Mouse (Mus musculus): ENCODE data around the gene Gys1.
"Not testable (repeated sequence)": the region's sequence is repeated elsewhere in the genome, so short reads cannot be mapped to it uniquely, and the experiment has no call there.

The Gys1 gene

GRCm38 (mm10) chr7:45476453-45476852 is 41.8 kb downstream of the Gys1 start:
- in situ Hi-C loops (cut with MboI; ENCODE audit: low sequenced_read_pairs): no loop called here

GRCm38 (mm10) chr7:45477003-45477402 is 42.4 kb downstream of the Gys1 start:
- in situ Hi-C loops (cut with MboI; ENCODE audit: low sequenced_read_pairs): no loop called here

- in situ Hi-C loops (cut with MboI; ENCODE audit: low sequenced_read_pairs): no loop called here
Measured at GRCm38 (mm10) chr7:45478774-45479173, 44.1 kb downstream of the Gys1 start.

DNA sequence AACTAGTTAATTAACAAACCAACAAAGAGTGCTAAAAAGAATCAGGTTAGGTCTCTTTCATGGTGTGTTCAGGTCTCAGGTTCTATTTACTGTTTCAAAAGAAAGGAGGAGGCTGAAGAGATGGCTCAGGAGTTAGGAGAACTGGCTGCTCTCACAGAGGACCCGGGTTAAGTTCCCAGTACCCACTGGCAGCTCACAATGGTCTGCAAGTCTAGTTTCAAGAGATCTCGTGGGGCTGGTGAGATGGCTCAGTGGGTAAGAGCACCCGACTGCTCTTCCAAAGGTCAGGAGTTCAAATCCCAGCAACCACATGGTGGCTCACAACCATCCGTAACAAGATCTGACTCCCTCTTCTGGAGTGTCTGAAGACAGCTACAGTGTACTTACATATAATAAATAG is 45.7 kb downstream of the Gys1 start:
- in situ Hi-C loops (cut with MboI; ENCODE audit: low sequenced_read_pairs): not testable (repeated sequence)

DNA sequence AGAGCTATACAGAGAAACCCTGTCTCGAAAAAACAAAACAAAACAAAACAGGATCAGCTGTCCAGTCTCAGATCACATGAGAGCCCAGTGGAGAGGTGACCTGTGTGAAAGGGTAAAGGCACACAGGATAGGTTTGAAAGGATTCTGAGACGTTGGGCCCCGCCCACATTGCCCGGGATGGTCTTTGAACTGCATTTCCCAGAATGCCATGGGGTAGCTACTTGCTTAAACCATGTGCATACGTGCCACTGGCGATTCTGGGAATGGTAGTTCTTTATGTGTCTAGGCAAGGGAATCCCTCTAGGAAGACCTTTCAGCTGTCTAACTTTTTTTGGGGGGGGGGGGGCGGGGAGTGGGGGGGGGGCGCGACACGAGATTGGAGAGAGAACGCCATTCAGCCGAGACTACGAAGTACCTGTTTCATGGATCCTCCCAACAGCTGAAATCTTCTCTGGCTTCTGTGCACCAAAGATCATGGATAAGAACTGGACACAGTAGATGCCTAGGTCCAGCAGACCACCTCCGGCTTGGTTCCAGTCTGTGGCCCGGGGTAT is 46.8 kb downstream of the Gys1 start, which contains the start of gene Tulp2:
Gene Tulp2 (plus strand): TSS at position 504 of the 554 bp plus-strand sequence.
- in situ Hi-C loops (cut with MboI; ENCODE audit: low sequenced_read_pairs): no loop called here

- in situ Hi-C loops (cut with MboI; ENCODE audit: low sequenced_read_pairs): no loop called here
Measured at GRCm38 (mm10) chr7:45482166-45482565, 47.5 kb downstream of the Gys1 start.

DNA sequence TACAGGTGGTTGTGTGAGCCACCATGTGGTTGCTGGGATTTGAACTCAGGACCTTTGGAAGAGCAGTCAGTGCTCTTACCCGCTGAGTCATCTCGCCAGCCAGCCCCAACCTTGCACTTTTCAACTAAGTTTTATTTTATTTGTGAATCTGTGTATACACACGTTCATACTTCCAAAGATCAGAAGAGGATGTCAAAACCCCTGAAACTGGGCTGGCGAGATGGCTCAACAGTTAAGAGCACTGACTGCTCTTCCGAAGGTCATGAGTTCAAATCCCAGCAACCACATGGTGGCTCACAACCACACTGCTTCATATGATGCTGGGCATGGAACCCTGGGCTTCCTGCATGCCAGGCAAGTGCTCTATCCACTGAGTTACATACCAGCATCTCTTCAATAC is 50.3 kb downstream of the Gys1 start:
- in situ Hi-C loops (cut with MboI; ENCODE audit: low sequenced_read_pairs): not testable (repeated sequence)

GRCm38 (mm10) chr7:45486158-45486557 is 51.5 kb downstream of the Gys1 start:
- in situ Hi-C loops (cut with MboI; ENCODE audit: low sequenced_read_pairs): no loop called here

DNA sequence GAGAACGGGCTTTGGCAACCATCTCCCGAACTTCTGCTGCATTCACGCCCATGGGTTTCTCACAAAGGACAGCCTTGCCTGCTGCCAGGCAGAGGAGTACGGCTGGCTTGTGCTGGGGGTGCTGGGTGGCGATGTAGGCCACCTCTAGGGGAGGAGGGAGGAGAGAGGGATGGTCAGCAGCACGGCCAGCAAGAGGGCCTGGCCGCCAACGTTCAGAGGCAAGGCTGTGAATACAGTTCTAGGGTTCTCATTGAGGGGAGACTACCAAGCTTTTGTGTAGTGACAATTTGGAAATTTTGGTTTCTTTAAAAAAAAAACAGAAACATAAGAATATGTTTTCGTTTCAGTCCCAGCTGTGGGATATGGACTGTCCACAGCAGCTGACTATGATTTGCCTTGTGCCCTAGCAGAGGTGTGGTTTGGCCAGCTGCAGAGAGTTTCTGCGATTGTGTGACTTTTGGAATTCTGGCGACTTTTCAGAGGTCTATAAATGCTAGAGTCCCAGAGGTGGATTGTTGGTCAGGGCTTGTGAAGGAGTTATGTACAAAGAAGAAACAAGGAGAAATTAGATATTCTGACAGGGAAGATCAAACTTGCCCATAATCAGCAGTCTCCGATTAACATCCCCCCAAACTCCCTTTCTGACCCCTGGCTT is 52.2 kb downstream of the Gys1 start, which contains the start of gene Gm45808:
Gene Gm45808 (minus strand): TSS at position 51 of the 655 bp plus-strand sequence.
- in situ Hi-C loops (cut with MboI; ENCODE audit: low sequenced_read_pairs): no loop called here

- in situ Hi-C loops (cut with MboI; ENCODE audit: low sequenced_read_pairs): no loop called here
Measured at GRCm38 (mm10) chr7:45487861-45488292, 53.2 kb downstream of the Gys1 start.

DNA sequence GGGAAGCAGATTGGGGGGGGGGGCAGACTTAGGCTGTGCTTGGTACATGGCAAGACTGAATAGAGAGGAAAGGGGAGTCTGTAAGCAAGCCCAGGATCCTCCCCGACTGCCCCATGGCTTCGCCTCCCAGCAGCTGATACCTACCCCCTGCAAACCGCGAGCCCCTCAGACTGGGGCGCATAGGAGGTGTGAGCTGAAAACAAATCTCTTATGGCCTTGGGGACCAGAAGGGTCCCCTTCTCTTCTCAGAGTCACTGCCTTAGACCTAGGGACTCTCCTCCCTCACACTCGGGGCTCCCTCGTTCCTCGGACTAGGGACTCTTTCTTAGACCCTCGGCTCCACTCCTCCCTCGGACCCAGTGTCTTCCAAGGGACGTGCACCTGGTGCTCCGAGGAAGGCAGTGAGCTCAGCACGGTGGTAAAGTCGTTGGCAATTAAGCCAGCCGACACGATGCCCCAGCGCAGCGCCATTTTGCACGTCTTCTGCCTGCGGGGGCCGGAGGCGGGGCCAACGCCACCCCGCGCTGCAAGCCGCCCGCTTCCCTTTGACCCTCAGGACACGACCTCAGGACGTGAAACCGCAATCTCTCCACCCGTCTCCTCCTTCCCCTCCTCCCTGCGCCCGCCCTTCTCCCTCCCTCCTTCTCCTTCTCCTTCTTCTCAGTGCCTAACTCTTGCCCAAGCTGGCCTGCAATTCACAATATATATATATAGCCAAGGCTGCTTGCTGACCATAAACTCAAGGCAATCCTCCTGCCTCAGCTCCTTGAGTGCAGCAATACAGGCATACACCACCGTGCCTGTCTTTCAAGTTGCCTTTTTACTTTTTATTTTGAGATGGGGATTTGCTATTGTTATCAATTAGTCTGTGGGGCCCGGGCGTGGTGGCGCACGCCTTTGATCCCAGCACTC is 53.9 kb downstream of the Gys1 start, which contains the start of gene Dhdh:
Gene Dhdh (minus strand): TSS at position 513 of the 912 bp plus-strand sequence.
- in situ Hi-C loops (cut with MboI; ENCODE audit: low sequenced_read_pairs): no loop called here

DNA sequence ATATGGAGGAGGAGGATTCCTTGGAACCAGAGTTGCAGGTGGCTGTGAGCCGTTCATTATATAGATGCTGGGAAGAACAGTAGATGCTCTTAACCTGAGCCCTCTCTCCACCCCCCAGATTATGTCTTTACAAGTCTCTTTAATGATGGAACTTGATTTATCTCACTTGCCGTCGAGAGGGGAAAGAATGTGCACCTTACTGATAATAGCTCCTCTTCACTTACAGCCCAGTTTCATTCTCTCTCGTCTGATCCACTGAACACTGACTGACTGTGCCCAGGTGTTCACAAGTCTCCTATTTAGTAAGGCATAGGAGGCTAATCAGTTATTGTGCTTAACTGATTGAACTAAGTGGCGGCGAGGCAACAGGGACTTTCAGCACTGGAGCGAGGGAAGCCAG is 54.9 kb downstream of the Gys1 start:
- in situ Hi-C loops (cut with MboI; ENCODE audit: low sequenced_read_pairs): no loop called here

DNA sequence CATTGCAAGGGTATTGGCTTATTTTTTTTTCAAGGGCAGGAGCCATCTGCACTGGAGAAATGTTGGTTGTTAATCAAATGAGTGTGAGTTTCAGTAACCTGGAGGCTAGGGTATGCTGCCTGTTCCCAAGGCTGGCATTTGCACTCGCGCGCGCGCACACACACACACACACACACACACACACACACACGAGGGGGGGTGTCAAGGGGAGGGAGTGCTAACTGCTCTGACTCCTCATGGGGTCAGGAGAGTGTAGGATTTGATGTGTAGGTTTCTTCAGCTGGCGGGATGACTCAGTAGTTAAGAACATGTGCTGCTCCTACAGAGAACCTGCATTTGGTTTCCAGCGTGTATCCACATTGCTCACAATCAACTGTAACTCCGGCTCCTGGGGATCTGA is 56.2 kb downstream of the Gys1 start:
- in situ Hi-C loops (cut with MboI; ENCODE audit: low sequenced_read_pairs): no loop called here

DNA sequence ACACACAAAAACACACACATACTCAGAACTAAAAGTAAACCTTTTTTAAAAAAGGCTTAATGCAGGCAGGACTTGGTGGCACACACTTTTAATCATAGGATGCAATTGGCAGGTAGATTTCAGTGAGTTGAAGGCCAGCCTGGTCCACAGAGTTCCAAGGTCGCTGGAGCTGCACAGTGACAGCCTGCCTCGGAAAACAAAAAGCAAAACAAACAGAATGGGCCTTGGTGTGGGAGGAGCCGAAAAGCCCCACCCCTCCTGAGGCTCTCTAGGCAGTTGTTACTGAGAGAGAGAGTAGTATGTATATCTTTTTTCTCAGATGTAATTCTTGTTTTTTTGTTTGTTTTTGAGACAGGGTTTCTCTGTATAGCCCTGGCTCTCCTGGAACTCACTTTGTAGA is 56.6 kb downstream of the Gys1 start:
- in situ Hi-C loops (cut with MboI; ENCODE audit: low sequenced_read_pairs): no loop called here

- in situ Hi-C loops (cut with MboI; ENCODE audit: low sequenced_read_pairs): no loop called here
Measured at GRCm38 (mm10) chr7:45492225-45492844, 57.7 kb downstream of the Gys1 start.

- in situ Hi-C loops (cut with MboI; ENCODE audit: low sequenced_read_pairs): no loop called here
Measured at GRCm38 (mm10) chr7:45492951-45493350, 58.3 kb downstream of the Gys1 start.

GRCm38 (mm10) chr7:45494548-45494947 is 59.9 kb downstream of the Gys1 start:
- in situ Hi-C loops (cut with MboI; ENCODE audit: low sequenced_read_pairs): no loop called here

- in situ Hi-C loops (cut with MboI; ENCODE audit: low sequenced_read_pairs): no loop called here
Measured at GRCm38 (mm10) chr7:45498427-45498826, 63.8 kb downstream of the Gys1 start.

Measured in CH12F3 (cell line).